Mouse (Mus musculus) neural tube, embryonic 14.5 days (tissue): ENCODE data around the gene Ank2. TPM values are rescaled to one million over a fixed set of nuclear protein-coding genes. Genes with fewer than 3 reads are reported as not detected.

Source experiments
- ATAC-seq: fragments of 200-750 bp; cut with Nextera tagmentation; 2 replicates; pipeline ENCODE4 v1.8.0; 2017; ENCODE audit warnings: low read depth, mild to moderate bottlenecking, moderate TSS enrichment, moderate library complexity
- H3K27ac ChIP-seq: fragments of 300-500 bp; sonication (generic); 2 replicates; pipeline ENCODE4 v1.5.1; 2014; ENCODE audit warnings: low read depth, mild to moderate bottlenecking, control low read depth, low read length, moderate library complexity, mixed read lengths
- H3K27me3 ChIP-seq: fragments of 300-500 bp; sonication (generic); 2 replicates; pipeline ENCODE4 v1.6.1; 2014; ENCODE audit warnings: low read length; ENCODE audit not compliant: control insufficient read depth, insufficient read depth
- H3K36me3 ChIP-seq: fragments of 300-500 bp; sonication (generic); 2 replicates; pipeline ENCODE4 v1.6.1; 2014; ENCODE audit warnings: low read length, mixed read lengths; ENCODE audit not compliant: control insufficient read depth, insufficient read depth
- H3K4me1 ChIP-seq: fragments of 300-500 bp; sonication (generic); 2 replicates; pipeline ENCODE4 v1.6.1; 2014; ENCODE audit warnings: low read length; ENCODE audit not compliant: control insufficient read depth, insufficient read depth
- H3K4me2 ChIP-seq: fragments of 300-500 bp; sonication (generic); 2 replicates; pipeline ENCODE4 v1.6.1; 2014; ENCODE audit warnings: mild to moderate bottlenecking, low read depth, low read length, control low read depth
- H3K4me3 ChIP-seq: fragments of 300-500 bp; sonication (generic); 2 replicates; pipeline ENCODE4 v1.5.1; 2014; ENCODE audit warnings: low read depth, low read length, control low read depth, mixed read lengths
- H3K9ac ChIP-seq: fragments of 300-500 bp; sonication (generic); replicated peaks from 2 replicates; pipeline ENCODE4 v1.6.1; 2014; ENCODE audit warnings: low read depth, mild to moderate bottlenecking, control low read depth, low read length, mixed read lengths
- H3K9me3 ChIP-seq: fragments of 300-500 bp; sonication (generic); 2 replicates; pipeline ENCODE4 v1.6.1; 2016; ENCODE audit warnings: low read length; ENCODE audit not compliant: control insufficient read depth
- WGBS: fragments of 180-500 bp; shearing (Covaris S2); extraction: QIAGEN DNeasy Blood & Tissue Kit; methylation state at CpG from one replicate; pipeline ENCODE4 v1.1.7; 2014; 5-methylcytosine and 5-hydroxymethylcytosine counted together
- polyA plus RNA-seq: library from polyadenylated mRNA; unstranded; fragments of >200 nt; fragmentation: Nextera tagmentation; extraction: Ambion mirVana; gene quantifications from 2 replicates; pipeline ENCODE4 v1.2.1, GENCODE M21; 2014

Gene Ank2
- polyA plus RNA-seq, 1 experiment from 2014 or later: 231 TPM

DNA sequence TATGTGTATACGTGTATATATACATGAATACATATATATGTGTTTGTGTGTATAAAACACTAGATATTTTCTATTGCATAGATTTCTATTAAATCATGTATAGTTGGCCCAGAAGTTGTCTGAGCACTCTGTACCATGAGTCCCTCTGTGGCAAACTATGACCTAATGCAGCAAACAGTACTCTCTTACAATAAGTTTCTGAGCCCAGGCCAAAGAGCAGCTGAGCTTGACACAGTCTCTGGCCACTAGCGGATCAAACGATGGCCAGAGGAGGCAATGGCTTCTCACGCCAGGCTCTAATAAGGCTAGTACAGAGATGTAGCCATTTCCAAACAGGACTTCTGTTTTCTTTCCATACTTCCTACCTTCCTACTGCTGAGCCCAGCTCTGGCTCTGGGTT, 380.4 kb downstream of the Ank2 start:
- Histone ChIP-seq H3K27ac (no peak overlapping the region), H3K27me3 (no peaks in the 10 kb centered on the region), H3K9me3 (no peaks in the 10 kb centered on the region), H3K9ac (no peak overlapping the region), H3K4me2 (no peak overlapping the region), H3K4me1 (no peaks in the 10 kb centered on the region), H3K4me3 (no peak overlapping the region), H3K36me3 (no peaks in the 10 kb centered on the region)
- ATAC-seq: no peak
- WGBS: 88% methylated on average over 4 of the region's 4 CpGs

DNA sequence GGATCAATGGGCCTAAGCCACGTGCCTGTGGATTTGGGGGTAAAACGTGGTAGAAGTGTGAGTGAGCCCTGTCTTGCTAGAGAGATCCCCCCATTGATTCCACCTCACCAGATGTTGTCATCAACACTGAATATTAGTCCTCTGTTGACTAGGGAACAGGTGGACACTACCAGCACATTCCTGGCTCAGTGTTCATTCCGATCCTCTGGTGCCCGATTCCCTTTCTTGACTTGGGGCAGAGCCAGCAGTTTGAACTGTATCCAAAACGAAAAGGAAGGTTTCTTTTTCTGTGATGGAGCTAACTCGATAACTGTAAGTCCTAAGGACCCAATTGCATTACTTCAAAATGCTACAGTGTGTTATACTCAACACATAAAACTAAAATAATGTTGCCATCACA, 382.9 kb downstream of the Ank2 start:
- Histone ChIP-seq H3K27ac (no peak overlapping the region), H3K4me2 (no peak overlapping the region), H3K27me3 (no peaks in the 10 kb centered on the region), H3K9me3 (no peaks in the 10 kb centered on the region), H3K36me3 (no peaks in the 10 kb centered on the region), H3K4me3 (no peak overlapping the region), H3K4me1 (no peaks in the 10 kb centered on the region), H3K9ac (no peak overlapping the region)
- no peak for ATAC-seq
- 79% methylated on average over 6 of the region's 6 CpGs for WGBS

DNA sequence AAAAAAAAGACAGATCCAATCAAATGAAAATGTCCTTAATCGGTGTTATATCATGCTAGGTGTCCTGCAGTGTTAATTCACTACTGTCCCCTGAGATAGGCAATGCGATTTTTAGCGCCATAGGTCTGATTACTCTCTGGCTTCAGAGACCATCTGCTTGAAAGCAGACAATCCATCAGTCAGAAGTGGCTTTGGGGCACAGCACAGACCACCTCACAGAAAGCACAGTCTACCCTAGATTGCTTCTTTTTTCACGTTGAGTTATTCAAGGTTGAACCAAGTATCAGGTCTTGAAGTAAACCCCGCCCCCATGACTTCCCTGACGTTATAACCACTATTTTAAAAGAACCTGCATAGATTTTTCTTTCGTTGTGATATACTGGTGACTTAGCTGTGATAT, 385.9 kb downstream of the Ank2 start:
- ATAC-seq: peak; percentile 34; the same call in 1 of the 2 replicates
- Histone ChIP-seq H3K4me2 (no peak overlapping the region), H3K27me3 (no peaks in the 10 kb centered on the region), H3K9ac (no peak overlapping the region), H3K36me3 (no peaks in the 10 kb centered on the region), H3K9me3 (no peaks in the 10 kb centered on the region), H3K4me3 (no peak overlapping the region), H3K4me1 (no peaks in the 10 kb centered on the region), H3K27ac (no peak overlapping the region)
- WGBS: 48% methylated on average over 7 of the region's 7 CpGs

DNA sequence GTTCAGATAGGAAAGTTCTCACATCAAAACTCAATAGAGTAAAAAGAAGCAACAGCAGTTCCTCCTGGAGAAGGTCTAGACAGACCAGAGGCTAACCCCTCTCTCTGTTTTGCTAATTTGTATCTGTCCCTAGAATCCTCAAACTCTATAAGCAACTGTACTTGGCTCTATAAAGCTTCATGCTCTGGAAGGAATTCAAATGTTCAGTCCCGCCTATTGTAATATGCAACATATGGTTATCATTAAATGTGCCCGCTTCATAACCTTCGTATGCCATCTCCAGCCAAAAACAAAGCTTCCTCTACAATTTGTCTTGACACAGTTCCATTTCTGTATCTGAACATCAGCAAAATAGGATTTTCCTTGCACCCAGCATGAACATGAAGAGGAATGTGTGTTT, 389.7 kb downstream of the Ank2 start:
- Histone ChIP-seq H3K27me3 (no peaks in the 10 kb centered on the region), H3K4me3 (no peak overlapping the region), H3K4me2 (no peak overlapping the region), H3K36me3 (no peaks in the 10 kb centered on the region), H3K9me3 (no peaks in the 10 kb centered on the region), H3K9ac (no peak overlapping the region), H3K4me1 (no peaks in the 10 kb centered on the region), H3K27ac (no peak overlapping the region)
- ATAC-seq: no peak
- 78% methylated on average over 3 of the region's 3 CpGs for WGBS

DNA sequence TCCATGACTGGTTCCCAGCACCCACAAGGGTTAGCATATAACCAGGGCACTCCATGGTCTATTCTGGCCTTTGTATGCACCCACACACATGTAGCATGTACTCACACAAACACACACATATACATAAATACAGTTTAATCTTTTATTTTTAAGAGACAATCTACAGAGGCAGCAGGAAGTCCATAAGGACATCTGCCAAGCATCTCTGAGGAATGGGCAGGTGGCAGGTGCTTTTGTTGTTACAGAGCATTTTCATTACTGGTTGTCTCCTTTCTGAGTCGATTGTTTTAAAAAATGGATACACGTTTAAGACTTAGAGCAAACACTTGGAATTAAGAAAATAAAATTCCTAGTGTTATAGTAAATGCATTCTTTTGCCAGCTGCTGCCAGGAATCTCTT, 390.7 kb downstream of the Ank2 start:
- Histone ChIP-seq H3K4me3 (no peak overlapping the region), H3K27ac (no peak overlapping the region), H3K9me3 (no peaks in the 10 kb centered on the region), H3K27me3 (no peaks in the 10 kb centered on the region), H3K36me3 (no peaks in the 10 kb centered on the region), H3K9ac (no peak overlapping the region), H3K4me1 (no peaks in the 10 kb centered on the region), H3K4me2 (no peak overlapping the region)
- 79% methylated on average over 2 of the region's 2 CpGs for WGBS
- ATAC-seq: no peak

DNA sequence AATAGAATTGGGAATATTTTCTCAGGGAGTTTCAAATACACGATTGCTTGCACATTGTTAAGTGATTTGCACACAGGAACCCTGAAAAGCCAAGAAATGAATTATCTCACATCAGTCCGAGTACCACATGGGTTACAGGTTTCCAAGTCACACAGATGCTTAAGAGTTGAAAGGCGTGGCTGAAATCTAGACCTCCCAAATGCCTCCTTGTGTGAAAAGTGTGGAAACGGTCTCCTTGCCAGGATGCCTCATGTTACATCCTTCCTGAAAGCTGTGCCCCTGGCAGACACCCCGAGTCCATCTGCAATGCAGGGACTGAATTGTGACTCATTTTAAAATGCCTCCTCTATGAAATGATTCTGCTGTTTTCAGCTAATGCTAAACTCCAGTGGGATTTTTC, 391.9 kb downstream of the Ank2 start:
- 66% methylated on average over 5 of the region's 5 CpGs for WGBS
- Histone ChIP-seq H3K4me3 (no peak overlapping the region), H3K27me3 (no peaks in the 10 kb centered on the region), H3K4me1 (no peaks in the 10 kb centered on the region), H3K9ac (no peak overlapping the region), H3K36me3 (no peaks in the 10 kb centered on the region), H3K27ac (no peak overlapping the region), H3K9me3 (no peaks in the 10 kb centered on the region), H3K4me2 (no peak overlapping the region)
- ATAC-seq: no peak

DNA sequence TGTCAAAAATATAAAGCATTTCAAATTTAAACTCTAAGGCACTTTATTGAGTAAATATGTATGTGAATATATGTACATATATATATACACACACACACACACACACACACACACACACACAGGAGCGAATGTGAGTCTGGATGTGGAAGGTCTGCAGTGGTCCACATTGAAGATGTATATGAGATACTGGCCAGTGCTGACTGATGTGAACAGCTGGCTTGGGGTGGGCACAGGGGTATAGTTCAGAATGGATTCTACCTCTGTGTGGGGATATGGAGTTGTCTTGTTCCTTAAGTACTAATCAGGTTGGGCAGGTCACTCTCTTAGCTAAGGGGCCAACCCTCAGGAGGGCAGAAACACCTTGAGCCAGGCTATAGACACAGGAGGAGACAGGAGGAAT, 397.8 kb downstream of the Ank2 start:
- Histone ChIP-seq H3K4me1 (no peaks in the 10 kb centered on the region), H3K4me2 (no peak overlapping the region), H3K9me3 (no peaks in the 10 kb centered on the region), H3K9ac (no peak overlapping the region), H3K36me3 (no peaks in the 10 kb centered on the region), H3K27ac (no peak overlapping the region), H3K27me3 (no peaks in the 10 kb centered on the region), H3K4me3 (no peak overlapping the region)
- WGBS: 95% methylated on average over 1 of the region's 1 CpGs
- ATAC-seq: peak; percentile 51; the same call in 1 of the 2 replicates

DNA sequence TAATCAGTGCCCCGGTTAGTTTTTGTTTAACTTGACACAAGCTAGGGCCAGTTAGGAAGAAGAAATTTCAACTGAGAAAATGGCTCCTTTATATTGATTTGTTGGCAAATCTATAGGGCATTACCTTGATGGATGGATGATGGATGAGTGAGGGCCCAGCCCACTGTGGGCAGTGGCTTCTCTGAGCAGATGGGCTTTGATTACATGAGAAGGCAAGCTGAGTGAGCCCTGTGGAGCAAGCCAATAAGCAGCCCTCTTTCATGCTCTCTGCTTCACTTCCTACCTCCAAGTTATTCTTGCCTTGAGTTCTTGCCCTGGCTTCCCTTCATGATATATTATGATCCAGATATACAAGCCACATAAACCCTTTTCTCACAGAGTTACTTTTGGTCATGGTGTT, 401.4 kb downstream of the Ank2 start:
- H3K4me3 ChIP-seq: no peak overlapping the region
- H3K9ac ChIP-seq: no peak overlapping the region
- H3K27me3 ChIP-seq: no peaks in the 10 kb centered on the region
- H3K9me3 ChIP-seq: no peaks in the 10 kb centered on the region
- WGBS: 81% methylated on average over 1 of the region's 1 CpGs
- no peaks in the 10 kb centered on the region for H3K36me3 ChIP-seq
- no peak overlapping the region for H3K27ac ChIP-seq
- H3K4me2 ChIP-seq: no peak overlapping the region
- H3K4me1 ChIP-seq: no peaks in the 10 kb centered on the region
- ATAC-seq: peak; percentile 34; the same call in 1 of the 2 replicates

DNA sequence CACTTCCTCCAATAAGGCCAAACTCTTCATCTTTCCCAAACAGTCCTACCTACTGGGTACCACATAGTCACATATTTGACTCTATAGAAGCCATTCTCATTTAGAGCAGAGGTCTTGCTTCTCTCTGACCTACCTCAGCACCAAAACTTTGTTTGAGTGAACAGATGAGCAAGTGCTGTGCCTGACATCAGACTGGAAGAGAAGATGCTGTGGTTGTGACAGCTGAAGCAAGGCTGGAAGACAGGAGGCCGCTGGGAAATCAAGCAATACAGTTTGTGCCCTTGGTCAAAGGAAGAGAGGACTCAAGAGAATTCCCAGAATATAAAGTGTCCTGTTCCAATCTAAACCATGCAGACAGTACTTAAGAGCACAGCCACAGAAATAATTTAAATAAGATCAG, 402.0 kb downstream of the Ank2 start:
- H3K27ac ChIP-seq: no peak overlapping the region
- no peaks in the 10 kb centered on the region for H3K27me3 ChIP-seq
- H3K4me1 ChIP-seq: no peaks in the 10 kb centered on the region
- H3K9me3 ChIP-seq: no peaks in the 10 kb centered on the region
- 92% methylated on average over 1 of the region's 1 CpGs for WGBS
- no peak overlapping the region for H3K9ac ChIP-seq
- no peak for ATAC-seq
- H3K4me3 ChIP-seq: no peak overlapping the region
- no peaks in the 10 kb centered on the region for H3K36me3 ChIP-seq
- no peak overlapping the region for H3K4me2 ChIP-seq

DNA sequence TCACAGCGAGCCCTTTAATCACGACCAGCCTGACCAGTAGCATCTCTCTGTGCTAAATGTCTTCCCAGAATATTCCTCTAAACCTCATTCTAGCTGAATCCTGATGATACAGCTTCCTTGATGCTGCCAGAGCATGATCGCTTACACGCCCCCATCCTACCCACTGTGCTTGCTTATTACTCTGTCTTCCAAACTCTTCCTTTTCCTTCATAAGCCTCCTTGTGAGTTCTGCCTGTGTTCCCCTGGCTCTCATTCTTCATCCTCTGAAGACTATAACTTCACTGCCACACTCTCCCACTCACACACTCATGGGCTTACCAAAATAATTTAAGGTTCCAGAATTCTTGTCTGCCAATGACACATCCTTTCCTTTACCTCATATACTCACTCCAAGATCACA, 405.5 kb downstream of the Ank2 start:
- Histone ChIP-seq H3K9ac (no peak overlapping the region), H3K36me3 (no peaks in the 10 kb centered on the region), H3K4me2 (no peak overlapping the region), H3K27me3 (no peaks in the 10 kb centered on the region), H3K9me3 (no peaks in the 10 kb centered on the region), H3K4me3 (no peak overlapping the region), H3K4me1 (no peaks in the 10 kb centered on the region), H3K27ac (no peak overlapping the region; the same call in 1 of the 2 replicates)
- WGBS: 90% methylated on average over 4 of the region's 4 CpGs
- ATAC-seq: no peak
